Mouse (Mus musculus): ENCODE measurements at regions not wholly inside any gene's neighbourhood (a gene's known extent, or its start where the extent isn't known, plus 50 kb on each side); places are given as distances from the start of the nearest gene placed in this dataset.

- Histone ChIP-seq H3K27ac (peak overlapping the region; percentile 80), H3K27me3 (no peaks in the 10 kb centered on the region), H3K9ac (no peak overlapping the region), H3K4me3 (no peak overlapping the region), H3K4me2 (no peak overlapping the region), H3K36me3 (no peaks in the 10 kb centered on the region), H3K9me3 (replicated peaks) (no peaks in the 10 kb centered on the region), H3K4me1 (replicated peaks) (peaks cover 11% of the 10 kb centered on the region; the same call in 1 of the 2 replicates)
- peak; percentile 60 for ATAC-seq (replicated peaks; ENCODE audit: insufficient number of reproducible peaks, insufficient read depth, low FRiP score, low read depth)
Measured at GRCm38 (mm10) chr13:90279355-90279754, 189.9 kb upstream of the Xrcc4 start.

GRCm38 (mm10) chr13:90259071-90259742, 169.8 kb upstream of the Xrcc4 start:
- Histone ChIP-seq H3K27me3 (no peaks in the 10 kb centered on the region), H3K36me3 (no peaks in the 10 kb centered on the region), H3K27ac (no peak overlapping the region), H3K4me1 (replicated peaks) (no peaks in the 10 kb centered on the region), H3K4me2 (no peak overlapping the region), H3K9me3 (replicated peaks) (no peaks in the 10 kb centered on the region), H3K4me3 (no peak overlapping the region), H3K9ac (no peak overlapping the region)
- ATAC-seq (replicated peaks; ENCODE audit: insufficient number of reproducible peaks, insufficient read depth, low FRiP score, low read depth): no peak
- 84% methylated on average over 3 of the region's 3 CpGs for WGBS

GRCm38 (mm10) chr13:90252981-90253380, 163.6 kb upstream of the Xrcc4 start:
- 33% methylated on average over 1 of the region's 1 CpGs for WGBS
- Histone ChIP-seq H3K27me3 (no peaks in the 10 kb centered on the region), H3K27ac (no peak overlapping the region), H3K4me2 (no peak overlapping the region), H3K9ac (no peak overlapping the region), H3K4me1 (replicated peaks) (no peaks in the 10 kb centered on the region), H3K9me3 (replicated peaks) (no peaks in the 10 kb centered on the region), H3K36me3 (no peaks in the 10 kb centered on the region), H3K4me3 (no peak overlapping the region)
- no peak for ATAC-seq (replicated peaks; ENCODE audit: insufficient number of reproducible peaks, insufficient read depth, low FRiP score, low read depth)

- no peak for ATAC-seq (replicated peaks; ENCODE audit: insufficient number of reproducible peaks, insufficient read depth, low FRiP score, low read depth)
- Histone ChIP-seq H3K4me3 (no peak overlapping the region), H3K36me3 (no peaks in the 10 kb centered on the region), H3K4me2 (no peak overlapping the region), H3K9ac (no peak overlapping the region), H3K9me3 (replicated peaks) (no peaks in the 10 kb centered on the region), H3K4me1 (replicated peaks) (no peaks in the 10 kb centered on the region), H3K27ac (no peak overlapping the region), H3K27me3 (no peaks in the 10 kb centered on the region)
- 87% methylated on average over 6 of the region's 6 CpGs for WGBS
Measured at GRCm38 (mm10) chr13:90245997-90246765, 156.8 kb upstream of the Xrcc4 start.

- no peak for ATAC-seq (replicated peaks; ENCODE audit: insufficient number of reproducible peaks, insufficient read depth, low FRiP score, low read depth)
- H3K4me2 ChIP-seq: no peak overlapping the region
- WGBS: 57% methylated on average over 4 of the region's 4 CpGs
- no peaks in the 10 kb centered on the region for H3K4me1 ChIP-seq (replicated peaks)
- no peaks in the 10 kb centered on the region for H3K27me3 ChIP-seq
- H3K36me3 ChIP-seq: no peaks in the 10 kb centered on the region
- no peak overlapping the region for H3K27ac ChIP-seq
- H3K9ac ChIP-seq: no peak overlapping the region
- no peak overlapping the region for H3K4me3 ChIP-seq
- H3K9me3 ChIP-seq (replicated peaks): no peaks in the 10 kb centered on the region
Measured at GRCm38 (mm10) chr13:90238331-90238730, 148.9 kb upstream of the Xrcc4 start.

GRCm38 (mm10) chr13:90233986-90234385, 144.6 kb upstream of the Xrcc4 start:
- H3K27me3 ChIP-seq: no peaks in the 10 kb centered on the region
- H3K4me2 ChIP-seq: no peak overlapping the region
- no peak overlapping the region for H3K27ac ChIP-seq
- ATAC-seq (replicated peaks; ENCODE audit: insufficient number of reproducible peaks, insufficient read depth, low FRiP score, low read depth): no peak
- no peak overlapping the region for H3K9ac ChIP-seq
- no peaks in the 10 kb centered on the region for H3K4me1 ChIP-seq (replicated peaks)
- no peaks in the 10 kb centered on the region for H3K36me3 ChIP-seq
- H3K4me3 ChIP-seq: no peak overlapping the region
- no peaks in the 10 kb centered on the region for H3K9me3 ChIP-seq (replicated peaks)
- 70% methylated on average over 1 of the region's 1 CpGs for WGBS

GRCm38 (mm10) chr13:90233561-90233960, 144.2 kb upstream of the Xrcc4 start:
- H3K27ac ChIP-seq: no peak overlapping the region
- H3K9ac ChIP-seq: no peak overlapping the region
- H3K9me3 ChIP-seq (replicated peaks): no peaks in the 10 kb centered on the region
- H3K4me3 ChIP-seq: no peak overlapping the region
- H3K4me1 ChIP-seq (replicated peaks): no peaks in the 10 kb centered on the region
- 61% methylated on average over 3 of the region's 3 CpGs for WGBS
- H3K36me3 ChIP-seq: no peaks in the 10 kb centered on the region
- H3K4me2 ChIP-seq: no peak overlapping the region
- no peak for ATAC-seq (replicated peaks; ENCODE audit: insufficient number of reproducible peaks, insufficient read depth, low FRiP score, low read depth)
- H3K27me3 ChIP-seq: no peaks in the 10 kb centered on the region

GRCm38 (mm10) chr13:90229106-90229505, 139.7 kb upstream of the Xrcc4 start:
- Histone ChIP-seq H3K9me3 (replicated peaks) (no peaks in the 10 kb centered on the region), H3K4me2 (no peak overlapping the region), H3K27me3 (no peaks in the 10 kb centered on the region), H3K4me1 (replicated peaks) (no peaks in the 10 kb centered on the region), H3K4me3 (no peak overlapping the region), H3K36me3 (no peaks in the 10 kb centered on the region), H3K9ac (no peak overlapping the region), H3K27ac (no peak overlapping the region)
- WGBS: 80% methylated on average over 2 of the region's 2 CpGs
- no peak for ATAC-seq (replicated peaks; ENCODE audit: insufficient number of reproducible peaks, insufficient read depth, low FRiP score, low read depth)

GRCm38 (mm10) chr13:90226212-90226611, 136.8 kb upstream of the Xrcc4 start:
- Histone ChIP-seq H3K9ac (no peak overlapping the region), H3K4me3 (no peak overlapping the region), H3K27me3 (no peaks in the 10 kb centered on the region), H3K27ac (no peak overlapping the region), H3K4me2 (no peak overlapping the region), H3K9me3 (replicated peaks) (no peaks in the 10 kb centered on the region), H3K36me3 (no peaks in the 10 kb centered on the region), H3K4me1 (replicated peaks) (no peaks in the 10 kb centered on the region)
- no peak for ATAC-seq (replicated peaks; ENCODE audit: insufficient number of reproducible peaks, insufficient read depth, low FRiP score, low read depth)
- WGBS: 83% methylated on average over 2 of the region's 2 CpGs

GRCm38 (mm10) chr13:90212390-90212789, 123.0 kb upstream of the Xrcc4 start:
- Histone ChIP-seq H3K4me2 (no peak overlapping the region), H3K4me3 (no peak overlapping the region), H3K27ac (no peak overlapping the region), H3K4me1 (replicated peaks) (no peaks in the 10 kb centered on the region), H3K9ac (no peak overlapping the region), H3K9me3 (replicated peaks) (no peaks in the 10 kb centered on the region), H3K27me3 (no peaks in the 10 kb centered on the region), H3K36me3 (no peaks in the 10 kb centered on the region)
- ATAC-seq (replicated peaks; ENCODE audit: insufficient number of reproducible peaks, insufficient read depth, low FRiP score, low read depth): no peak

- Histone ChIP-seq H3K36me3 (no peaks in the 10 kb centered on the region), H3K27me3 (no peaks in the 10 kb centered on the region), H3K4me1 (replicated peaks) (no peaks in the 10 kb centered on the region), H3K4me2 (no peak overlapping the region), H3K9ac (no peak overlapping the region), H3K4me3 (no peak overlapping the region), H3K27ac (no peak overlapping the region), H3K9me3 (replicated peaks) (no peaks in the 10 kb centered on the region)
- ATAC-seq (replicated peaks; ENCODE audit: insufficient number of reproducible peaks, insufficient read depth, low FRiP score, low read depth): no peak
Measured at GRCm38 (mm10) chr13:90207875-90208274, 118.5 kb upstream of the Xrcc4 start.
